Mouse (Mus musculus): ENCODE measurements at regions not wholly inside any gene's neighbourhood (a gene's known extent, or its start where the extent isn't known, plus 50 kb on each side); places are given as distances from the start of the nearest gene placed in this dataset.

DNA sequence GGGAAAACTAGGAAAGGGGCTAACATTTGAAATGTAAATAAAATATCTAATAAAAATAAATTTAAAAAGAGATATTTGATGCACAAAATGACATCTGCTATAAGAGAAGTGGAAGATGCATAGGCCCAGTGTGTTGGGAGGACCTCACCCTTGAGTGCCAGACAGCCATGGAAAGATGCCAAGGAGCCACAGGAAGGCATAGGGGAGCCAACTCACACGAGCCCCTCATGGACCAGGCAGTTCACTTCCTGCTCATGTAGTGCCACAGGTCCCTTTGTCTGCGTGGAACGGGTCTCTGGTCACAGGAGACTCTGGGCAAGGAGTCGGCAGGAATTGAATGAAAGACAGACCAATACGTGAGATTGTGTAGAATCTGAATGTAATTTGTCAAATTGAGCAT, 152.0 kb downstream of the Med10 start:
- TF ChIP-seq CTCF (IDR thresholded peaks at IDR 0.05; ENCODE audit: low read depth, low read length): no peak
- TF ChIP-seq POLR2A (IDR thresholded peaks at IDR 0.05; ENCODE audit: insufficient read depth, low read length): no peak
- no peak for TF ChIP-seq EP300 (IDR thresholded peaks at IDR 0.05; ENCODE audit: insufficient read depth, low read depth, low read length)

All from ES-Bruce4 (cell line).